Mouse (Mus musculus) ZHBTc4 (cell line): ENCODE measurements around the gene Ewsr1.

Experiments used
- DNase-seq: peaks from one replicate; pipeline ENCODE4 v3.0.0-alpha.2; 2011; ENCODE audit warnings: low read depth, low spot score

Gene Ewsr1

GRCm38 (mm10) chr11:5098736-5099542 is at the start of gene Ewsr1, which contains the start of gene Rhbdd3:
Ewsr1 (minus strand) TSS chr11:5099266.
Rhbdd3 (plus strand) TSS chr11:5098926.
- DNase-seq, result peak; percentile 97

GRCm38 (mm10) chr11:5145600-5145999 is 46.5 kb upstream of the Ewsr1 start:
- no peak for DNase-seq

- no peak for DNase-seq
Observed at GRCm38 (mm10) chr11:5141965-5142364, 42.9 kb upstream of the Ewsr1 start.

GRCm38 (mm10) chr11:5141252-5141651 is 42.2 kb upstream of the Ewsr1 start:
- DNase-seq, result no peak

- peak; percentile 49 for DNase-seq
Observed at GRCm38 (mm10) chr11:5140619-5141018, 41.6 kb upstream of the Ewsr1 start.

- DNase-seq, result no peak
Observed at GRCm38 (mm10) chr11:5139372-5139771, 40.3 kb upstream of the Ewsr1 start.

GRCm38 (mm10) chr11:5138642-5139041 is 39.6 kb upstream of the Ewsr1 start:
- DNase-seq, result no peak

- no peak for DNase-seq
Observed at GRCm38 (mm10) chr11:5135914-5136313, 36.8 kb upstream of the Ewsr1 start.

- DNase-seq, result no peak
Observed at GRCm38 (mm10) chr11:5132751-5133150, 33.7 kb upstream of the Ewsr1 start.

GRCm38 (mm10) chr11:5130111-5130665 is 31.1 kb upstream of the Ewsr1 start:
- peak; percentile 50 for DNase-seq

- no peak for DNase-seq
Observed at GRCm38 (mm10) chr11:5129035-5129480, 30.0 kb upstream of the Ewsr1 start.

- no peak for DNase-seq
Observed at GRCm38 (mm10) chr11:5125713-5126112, 26.6 kb upstream of the Ewsr1 start.

- peak; percentile 94 for DNase-seq
Observed at GRCm38 (mm10) chr11:5114931-5115581, 16.0 kb upstream of the Ewsr1 start.

- DNase-seq, result no peak
Observed at GRCm38 (mm10) chr11:5113645-5114044, 14.6 kb upstream of the Ewsr1 start.

- DNase-seq, result no peak
Observed at GRCm38 (mm10) chr11:5109441-5109840, 10.4 kb upstream of the Ewsr1 start.

GRCm38 (mm10) chr11:5103986-5104509 is 5.0 kb upstream of the Ewsr1 start:
- no peak for DNase-seq

- no peak for DNase-seq
Observed at GRCm38 (mm10) chr11:5102384-5102783, 3.3 kb upstream of the Ewsr1 start.

GRCm38 (mm10) chr11:5101641-5102040 is 2.6 kb upstream of the Ewsr1 start:
- DNase-seq, result no peak

GRCm38 (mm10) chr11:5100801-5101200 is 1.7 kb upstream of the Ewsr1 start:
- no peak for DNase-seq

GRCm38 (mm10) chr11:5100283-5100682 is 1.2 kb upstream of the Ewsr1 start:
- DNase-seq, result no peak

- DNase-seq, result peak; percentile 90
Observed at GRCm38 (mm10) chr11:5099576-5100183, 614 bp upstream of the Ewsr1 start.
